Mouse (Mus musculus) ovary, adult 2 months (tissue): ENCODE results near the gene Lrrc9. TPM values are rescaled to one million over a fixed set of nuclear protein-coding genes. Genes with fewer than 3 reads are reported as not detected.

Source experiments
- polyA plus RNA-seq: library from polyadenylated mRNA; depleted of rRNA; stranded (reverse); fragments of >200 nt; gene quantifications from 2 replicates; pipeline ENCODE4 v1.2.3, GENCODE M21; 2012; rRNA removed

Gene Lrrc9
- polyA plus RNA-seq, result 0.16 and 0.30 TPM in 2 replicates

DNA sequence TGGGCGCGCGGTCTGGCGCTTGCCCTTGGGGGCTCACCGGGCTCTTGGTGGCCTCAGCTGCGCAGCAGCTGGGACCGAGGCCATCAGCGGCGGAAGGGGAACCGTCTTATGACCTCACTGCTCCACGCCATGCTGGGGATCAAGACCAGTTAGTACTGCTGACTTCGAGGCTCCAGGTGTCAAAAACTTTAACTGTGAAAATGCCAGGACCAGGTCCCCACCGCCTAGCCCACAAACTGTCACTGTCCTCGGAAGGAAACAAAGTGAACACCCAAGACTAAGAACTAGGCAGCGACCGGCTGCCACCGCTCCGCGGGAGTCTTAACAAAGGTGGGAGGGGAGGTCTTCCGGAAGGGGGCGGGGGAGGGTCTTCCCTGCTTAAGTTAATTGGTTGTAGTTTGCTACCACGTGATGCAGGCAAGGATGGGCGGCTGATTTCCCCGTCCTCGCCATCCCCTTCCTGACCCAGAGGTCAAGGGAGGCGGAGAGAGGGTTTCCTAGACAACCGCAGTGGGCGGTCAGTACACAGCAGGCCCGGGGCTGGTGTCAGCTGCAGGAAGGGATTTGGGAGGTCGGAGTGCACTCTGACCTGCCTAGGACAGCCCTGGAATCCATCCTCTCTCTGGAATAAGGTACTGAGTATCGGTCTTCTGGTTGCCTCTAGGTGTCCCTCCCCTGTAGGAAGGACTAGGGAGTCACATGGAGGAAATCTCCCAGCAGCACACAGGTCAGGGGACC lies at the start of gene Lrrc9:
Gene Lrrc9 (plus strand): TSS at position 28 of the 738 bp plus-strand sequence.

DNA sequence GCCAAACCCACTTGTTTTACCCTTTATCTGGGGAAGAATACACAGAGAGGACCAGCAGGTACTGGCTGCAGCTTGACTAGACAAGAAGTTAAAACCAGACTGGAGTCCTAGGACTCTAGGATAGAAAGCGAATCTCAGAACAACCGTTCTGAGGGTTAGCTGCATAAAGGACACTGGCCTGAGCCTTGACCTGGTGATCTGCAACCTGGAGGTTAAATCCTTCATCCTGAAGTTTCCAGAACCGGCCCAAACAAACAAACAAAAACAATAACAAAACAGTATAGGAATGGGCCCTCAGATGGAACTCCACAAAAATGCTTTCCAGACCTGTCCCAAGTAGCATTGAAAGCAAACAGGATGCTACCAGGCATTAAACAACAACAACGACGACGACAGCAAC lies 32.7 kb upstream of the Lrrc9 start, which contains the start of gene Rtn1:
Gene Rtn1 (minus strand): TSS at position 101 of the 400 bp plus-strand sequence.

DNA sequence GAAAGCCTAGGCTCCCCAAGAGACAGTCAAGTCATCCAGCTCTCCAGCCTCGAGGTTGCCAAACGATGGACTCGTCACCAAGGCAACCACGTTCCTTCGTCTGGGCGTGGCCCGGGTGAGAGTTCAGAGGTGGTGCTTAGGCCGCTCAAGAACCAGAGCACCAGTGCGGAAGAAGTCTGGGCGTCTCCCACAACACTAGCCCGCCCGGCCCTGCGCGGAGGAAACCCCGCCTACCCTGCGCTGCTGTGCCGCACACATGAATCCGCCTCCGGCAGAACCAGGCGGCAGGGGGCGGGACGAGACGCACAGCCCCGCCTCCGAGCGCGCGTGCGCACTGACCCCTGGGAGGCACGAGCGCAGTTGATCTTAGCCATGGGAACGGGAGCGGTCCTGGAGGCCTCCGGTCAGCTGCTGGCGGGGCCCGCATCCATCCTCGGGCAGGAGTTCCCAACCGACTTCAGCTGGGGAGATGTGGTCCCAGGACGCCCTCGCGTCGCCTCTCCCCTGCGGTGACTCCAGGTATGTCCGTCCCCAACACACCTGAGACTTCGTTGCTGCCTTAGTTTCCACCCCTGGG lies 94.4 kb downstream of the Lrrc9 start, which contains the start of gene Pcnx4:
Gene Pcnx4 (plus strand): TSS at position 363 of the 577 bp plus-strand sequence.

Other genes starting within 250 kb of the Lrrc9 start
- 23.6 and 28.9 TPM in 2 replicates for gene Rtn1, start 32.8 kb upstream of the Lrrc9 start, polyA plus RNA-seq
- 3.7 and 3.8 TPM in 2 replicates for gene Pcnx4, start 94.5 kb downstream of the Lrrc9 start, polyA plus RNA-seq
- gene Gm4756, start 207.8 kb downstream of the Lrrc9 start, polyA plus RNA-seq, result 0.37 TPM in 1 of 2 replicates, not detected in the other
- gene Dhrs7, start 223.0 kb downstream of the Lrrc9 start, polyA plus RNA-seq, result 51.7 and 66.1 TPM in 2 replicates